Mouse (Mus musculus): ENCODE results near the gene Gm13304. TPM values are rescaled to one million over a fixed set of nuclear protein-coding genes. Genes with fewer than 3 reads are reported as not detected.
"Not testable (repeated sequence)": the region's sequence is repeated elsewhere in the genome, so short reads cannot be mapped to it uniquely, and the experiment has no call there.

Gene Gm13304
- total RNA-seq (2014; fragmentation: Nextera tagmentation) (not detected in 2 replicates), total RNA-seq (2017) (not detected in 2 replicates)

- not testable (repeated sequence) for ATAC-seq (replicated peaks; ENCODE audit: poor library complexity, severe bottlenecking)
Observed at GRCm38 (mm10) chr4:42114517-42114916, at the start of gene Gm13304. TSS of gene Gm13304 (plus strand) at chr4:42114817.

GRCm38 (mm10) chr4:42090907-42091306 lies 23.7 kb upstream of the Gm13304 start, which contains the start of gene Gm3893:
TSS of gene Gm3893 (plus strand) at chr4:42091207.
- ATAC-seq (replicated peaks; ENCODE audit: poor library complexity, severe bottlenecking) = not testable (repeated sequence)

GRCm38 (mm10) chr4:42153136-42153535 lies 38.5 kb downstream of the Gm13304 start, which contains the start of gene Gm13306:
TSS of gene Gm13306 (plus strand) at chr4:42153436.
- not testable (repeated sequence) for ATAC-seq (replicated peaks; ENCODE audit: poor library complexity, severe bottlenecking)

Other genes with a start within 250 kb of the Gm13304 start
- not detected in 2 replicates for gene Gm21541, start 211.2 kb upstream of the Gm13304 start, total RNA-seq (2014; fragmentation: Nextera tagmentation)
- not detected in 2 replicates for gene Gm21541, start 211.2 kb upstream of the Gm13304 start, total RNA-seq (2017)
- gene Gm20878, start 173.2 kb upstream of the Gm13304 start, total RNA-seq (2014; fragmentation: Nextera tagmentation) = 1.8 TPM in 1 of 2 replicates, not detected in the other
- gene Gm20878, start 173.2 kb upstream of the Gm13304 start, total RNA-seq (2017) = 0.21 and 0.82 TPM in 2 replicates
- gene Fam205a4, start 148.8 kb upstream of the Gm13304 start, total RNA-seq (2014; fragmentation: Nextera tagmentation) = 0.15 TPM in 1 of 2 replicates, not detected in the other
- not detected in 2 replicates for gene Fam205a4, start 148.8 kb upstream of the Gm13304 start, total RNA-seq (2017)
- gene Gm21093, start 80.1 kb upstream of the Gm13304 start, total RNA-seq (2014; fragmentation: Nextera tagmentation) = 0.70 TPM in 1 of 2 replicates, not detected in the other
- 0.17 and 0.72 TPM in 2 replicates for gene Gm21093, start 80.1 kb upstream of the Gm13304 start, total RNA-seq (2017)
- not detected in 2 replicates for gene Gm3893, start 23.6 kb upstream of the Gm13304 start, total RNA-seq (2014; fragmentation: Nextera tagmentation)
- gene Gm3893, start 23.6 kb upstream of the Gm13304 start, total RNA-seq (2017) = not detected in 2 replicates
- not detected in 2 replicates for gene Gm13306, start 38.6 kb downstream of the Gm13304 start, total RNA-seq (2014; fragmentation: Nextera tagmentation)
- not detected in 2 replicates for gene Gm13306, start 38.6 kb downstream of the Gm13304 start, total RNA-seq (2017)
- 1.3 TPM in 1 of 2 replicates, not detected in the other for gene Gm13305, start 53.8 kb downstream of the Gm13304 start, total RNA-seq (2014; fragmentation: Nextera tagmentation)
- 0.31 TPM in 1 of 2 replicates, not detected in the other for gene Gm13305, start 53.8 kb downstream of the Gm13304 start, total RNA-seq (2017)
- 0.41 TPM in 1 of 2 replicates, not detected in the other for gene Gm10600, start 125.8 kb downstream of the Gm13304 start, total RNA-seq (2014; fragmentation: Nextera tagmentation)
- not detected in 2 replicates for gene Gm10600, start 125.8 kb downstream of the Gm13304 start, total RNA-seq (2017)
- gene Ccl21b, start 140.9 kb downstream of the Gm13304 start, total RNA-seq (2014; fragmentation: Nextera tagmentation) = not detected in 2 replicates
- gene Ccl21b, start 140.9 kb downstream of the Gm13304 start, total RNA-seq (2017) = not detected in 2 replicates
- gene Gm21953, start 179.4 kb downstream of the Gm13304 start, total RNA-seq (2014; fragmentation: Nextera tagmentation) = not detected in 2 replicates
- not detected in 2 replicates for gene Gm21953, start 179.4 kb downstream of the Gm13304 start, total RNA-seq (2017)
- gene Fam205a3, start 203.5 kb downstream of the Gm13304 start, total RNA-seq (2014; fragmentation: Nextera tagmentation) = not detected in 2 replicates
- 0.05 TPM in 1 of 2 replicates, not detected in the other for gene Fam205a3, start 203.5 kb downstream of the Gm13304 start, total RNA-seq (2017)

Data from granulocyte monocyte progenitor cell, adult 5-6 weeks (primary cell).